Mouse (Mus musculus) neural tube, embryonic 14.5 days (tissue): ENCODE measurements at regions not wholly inside any gene's neighbourhood (a gene's known extent, or its start where the extent isn't known, plus 50 kb on each side); places are given as distances from the start of the nearest gene placed in this dataset.

Experiments
- ATAC-seq: fragments of 200-750 bp; cut with Nextera tagmentation; 2 replicates; pipeline ENCODE4 v1.8.0; 2017; ENCODE audit warnings: low read depth, mild to moderate bottlenecking, moderate TSS enrichment, moderate library complexity
- H3K27ac ChIP-seq: fragments of 300-500 bp; sonication (generic); 2 replicates; pipeline ENCODE4 v1.5.1; 2014; ENCODE audit warnings: low read depth, mild to moderate bottlenecking, control low read depth, low read length, moderate library complexity, mixed read lengths
- H3K27me3 ChIP-seq: fragments of 300-500 bp; sonication (generic); 2 replicates; pipeline ENCODE4 v1.6.1; 2014; ENCODE audit warnings: low read length; ENCODE audit not compliant: control insufficient read depth, insufficient read depth
- H3K36me3 ChIP-seq: fragments of 300-500 bp; sonication (generic); 2 replicates; pipeline ENCODE4 v1.6.1; 2014; ENCODE audit warnings: low read length, mixed read lengths; ENCODE audit not compliant: control insufficient read depth, insufficient read depth
- H3K4me1 ChIP-seq: fragments of 300-500 bp; sonication (generic); 2 replicates; pipeline ENCODE4 v1.6.1; 2014; ENCODE audit warnings: low read length; ENCODE audit not compliant: control insufficient read depth, insufficient read depth
- H3K4me2 ChIP-seq: fragments of 300-500 bp; sonication (generic); 2 replicates; pipeline ENCODE4 v1.6.1; 2014; ENCODE audit warnings: mild to moderate bottlenecking, low read depth, low read length, control low read depth
- H3K4me3 ChIP-seq: fragments of 300-500 bp; sonication (generic); 2 replicates; pipeline ENCODE4 v1.5.1; 2014; ENCODE audit warnings: low read depth, low read length, control low read depth, mixed read lengths
- H3K9ac ChIP-seq: fragments of 300-500 bp; sonication (generic); replicated peaks from 2 replicates; pipeline ENCODE4 v1.6.1; 2014; ENCODE audit warnings: low read depth, mild to moderate bottlenecking, control low read depth, low read length, mixed read lengths
- H3K9me3 ChIP-seq: fragments of 300-500 bp; sonication (generic); 2 replicates; pipeline ENCODE4 v1.6.1; 2016; ENCODE audit warnings: low read length; ENCODE audit not compliant: control insufficient read depth
- WGBS: fragments of 180-500 bp; shearing (Covaris S2); extraction: QIAGEN DNeasy Blood & Tissue Kit; methylation state at CpG from one replicate; pipeline ENCODE4 v1.1.7; 2014; 5-methylcytosine and 5-hydroxymethylcytosine counted together

DNA sequence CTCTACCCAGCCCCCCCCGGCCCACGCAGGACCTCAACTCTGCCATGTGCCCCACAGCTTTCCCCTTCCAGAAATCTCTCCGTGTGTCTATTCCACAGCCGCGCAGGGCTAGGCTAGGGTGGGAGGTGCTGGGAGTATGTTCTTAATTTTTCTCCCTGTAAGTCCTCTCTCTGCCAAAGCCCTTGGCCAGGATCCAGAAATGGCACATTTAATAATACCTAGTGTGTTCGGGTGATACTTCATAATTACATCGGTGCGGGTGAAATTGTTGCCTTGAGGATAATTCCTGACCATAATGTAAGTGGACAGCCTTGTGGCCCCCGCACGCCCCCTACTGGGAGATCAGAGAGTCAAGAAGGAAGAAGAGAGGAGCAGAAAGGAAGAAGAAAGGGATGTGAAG is 1093.5 kb downstream of the Mrps31 start:
- no peak; the same call in 1 of the 2 replicates for ATAC-seq
- H3K36me3 ChIP-seq = no peaks in the 10 kb centered on the region
- no peak overlapping the region for H3K4me2 ChIP-seq
- no peaks in the 10 kb centered on the region for H3K27me3 ChIP-seq
- H3K9me3 ChIP-seq = no peaks in the 10 kb centered on the region
- 56% methylated on average over 10 of the region's 10 CpGs for WGBS
- H3K4me3 ChIP-seq = no peak overlapping the region
- H3K4me1 ChIP-seq = no peaks in the 10 kb centered on the region
- no peak overlapping the region for H3K27ac ChIP-seq
- H3K9ac ChIP-seq = no peak overlapping the region

DNA sequence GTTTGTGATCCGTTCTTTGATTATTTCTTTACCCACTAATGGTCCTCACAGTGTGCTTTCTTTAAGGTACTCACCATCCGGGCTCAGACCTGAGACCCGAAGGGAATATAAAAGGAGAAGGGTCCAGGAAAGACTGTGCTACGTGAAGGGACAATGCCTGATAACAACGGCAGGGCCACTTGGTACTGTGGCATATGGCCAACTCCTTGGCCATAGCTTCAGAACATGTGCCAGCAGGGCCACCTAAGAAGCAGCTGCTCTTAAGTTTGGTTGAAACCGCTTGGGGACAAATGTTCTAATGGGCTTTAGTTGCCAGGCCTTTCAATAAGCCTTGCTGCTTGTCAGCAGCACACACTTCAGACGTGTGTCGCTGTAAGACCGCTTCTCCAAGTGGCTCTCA is 1094.1 kb downstream of the Mrps31 start:
- Histone ChIP-seq H3K27me3 (no peaks in the 10 kb centered on the region), H3K27ac (no peak overlapping the region), H3K4me1 (no peaks in the 10 kb centered on the region), H3K9ac (no peak overlapping the region), H3K4me2 (no peak overlapping the region), H3K9me3 (no peaks in the 10 kb centered on the region), H3K4me3 (no peak overlapping the region), H3K36me3 (no peaks in the 10 kb centered on the region)
- no peak for ATAC-seq
- WGBS = 88% methylated on average over 9 of the region's 9 CpGs

DNA sequence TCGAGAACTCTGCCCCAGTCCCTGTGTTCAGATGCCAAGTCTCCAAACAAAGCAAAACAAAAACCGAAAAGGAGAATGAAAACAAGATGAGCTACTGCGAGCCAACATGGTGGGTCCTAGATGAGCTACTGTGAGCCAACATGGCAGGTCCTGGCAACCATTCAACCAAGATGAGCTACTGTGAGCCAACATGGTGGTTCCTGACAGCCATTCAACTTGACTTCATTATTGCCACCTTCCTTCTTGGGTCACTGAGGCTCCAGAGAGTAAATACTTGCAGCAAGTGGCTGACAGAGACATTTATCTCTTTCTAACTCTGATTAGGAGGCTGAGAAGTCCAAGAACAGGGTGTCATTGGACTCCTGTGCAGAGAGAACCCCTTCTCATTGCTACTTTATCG is 1094.8 kb downstream of the Mrps31 start:
- no peaks in the 10 kb centered on the region for H3K36me3 ChIP-seq
- H3K9me3 ChIP-seq = no peaks in the 10 kb centered on the region
- H3K4me2 ChIP-seq = no peak overlapping the region
- H3K4me3 ChIP-seq = no peak overlapping the region
- 91% methylated on average over 4 of the region's 4 CpGs for WGBS
- no peaks in the 10 kb centered on the region for H3K27me3 ChIP-seq
- no peak overlapping the region for H3K9ac ChIP-seq
- ATAC-seq = no peak
- no peaks in the 10 kb centered on the region for H3K4me1 ChIP-seq
- no peak overlapping the region for H3K27ac ChIP-seq

DNA sequence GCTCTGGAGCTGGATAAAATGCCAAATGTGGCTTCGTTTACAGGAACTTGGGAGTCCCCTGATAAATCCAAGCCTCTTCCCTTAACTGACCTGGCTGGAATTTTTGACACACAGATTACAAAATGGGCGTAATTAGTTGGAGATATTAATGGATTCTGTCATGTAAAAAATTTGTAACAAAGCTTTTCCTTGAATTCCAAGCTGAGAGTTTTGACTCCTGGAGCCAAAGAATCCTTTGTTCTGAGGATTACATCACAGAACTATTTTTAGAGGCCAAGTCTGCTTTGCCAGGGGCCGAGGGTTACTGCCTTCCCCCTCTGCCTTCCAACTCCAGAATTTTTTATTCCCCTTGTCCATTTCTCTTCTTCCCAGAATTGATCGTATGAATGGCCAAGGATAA is 1096.5 kb downstream of the Mrps31 start:
- Histone ChIP-seq H3K4me3 (no peak overlapping the region), H3K9me3 (no peaks in the 10 kb centered on the region), H3K27ac (no peak overlapping the region), H3K36me3 (no peaks in the 10 kb centered on the region), H3K27me3 (no peaks in the 10 kb centered on the region), H3K9ac (no peak overlapping the region), H3K4me1 (no peaks in the 10 kb centered on the region), H3K4me2 (no peak overlapping the region)
- ATAC-seq = no peak
- WGBS = 78% methylated on average over 4 of the region's 4 CpGs

DNA sequence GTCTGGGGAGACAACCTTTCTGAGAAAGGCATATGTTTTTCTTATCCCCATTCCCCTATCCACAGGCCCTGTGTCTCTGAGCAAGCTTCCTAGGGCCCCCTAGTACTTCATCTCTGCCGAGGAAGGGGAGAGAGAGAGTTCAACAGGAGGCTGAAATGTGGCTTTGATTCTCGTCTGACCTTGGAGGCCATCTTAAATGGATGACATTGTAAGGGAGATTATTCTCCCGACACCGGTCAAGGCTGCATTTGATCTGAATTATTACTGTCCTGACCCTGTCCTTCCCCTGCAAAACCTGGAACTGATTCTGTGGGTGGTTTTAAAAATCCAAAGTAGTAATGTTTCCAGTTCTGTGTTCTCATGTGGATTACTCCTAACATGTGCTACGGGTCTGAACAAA is 1098.9 kb downstream of the Mrps31 start:
- no peak for ATAC-seq
- Histone ChIP-seq H3K4me1 (no peaks in the 10 kb centered on the region), H3K9me3 (no peaks in the 10 kb centered on the region), H3K27me3 (no peaks in the 10 kb centered on the region), H3K9ac (no peak overlapping the region), H3K4me2 (no peak overlapping the region), H3K36me3 (no peaks in the 10 kb centered on the region), H3K27ac (no peak overlapping the region), H3K4me3 (no peak overlapping the region)
- 56% methylated on average over 5 of the region's 5 CpGs for WGBS

DNA sequence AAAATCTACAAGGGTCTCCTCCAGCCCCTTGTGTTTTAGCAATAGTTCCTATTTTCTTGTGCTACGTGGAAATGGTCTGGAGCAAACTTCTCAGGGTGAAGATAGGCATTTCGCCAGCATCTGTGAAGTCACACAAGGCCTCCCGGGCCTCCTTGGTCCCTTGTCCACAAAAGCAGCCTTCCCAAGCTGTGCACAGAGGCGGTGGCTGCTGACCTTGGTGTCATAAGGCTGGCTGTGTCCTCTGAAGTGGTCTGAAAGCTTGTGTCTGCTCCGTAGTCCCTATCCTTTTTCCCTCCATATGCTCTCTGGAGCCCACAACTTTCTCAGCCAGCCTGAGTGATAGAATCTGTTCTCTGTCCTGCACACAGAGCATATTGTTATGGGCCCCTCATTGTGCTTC is 1099.4 kb downstream of the Mrps31 start:
- H3K27ac ChIP-seq = no peak overlapping the region
- H3K27me3 ChIP-seq = no peaks in the 10 kb centered on the region
- H3K4me3 ChIP-seq = no peak overlapping the region
- WGBS = 77% methylated on average over 5 of the region's 5 CpGs
- no peaks in the 10 kb centered on the region for H3K9me3 ChIP-seq
- ATAC-seq = no peak
- H3K36me3 ChIP-seq = no peaks in the 10 kb centered on the region
- H3K4me2 ChIP-seq = no peak overlapping the region
- H3K4me1 ChIP-seq = no peaks in the 10 kb centered on the region
- H3K9ac ChIP-seq = no peak overlapping the region

DNA sequence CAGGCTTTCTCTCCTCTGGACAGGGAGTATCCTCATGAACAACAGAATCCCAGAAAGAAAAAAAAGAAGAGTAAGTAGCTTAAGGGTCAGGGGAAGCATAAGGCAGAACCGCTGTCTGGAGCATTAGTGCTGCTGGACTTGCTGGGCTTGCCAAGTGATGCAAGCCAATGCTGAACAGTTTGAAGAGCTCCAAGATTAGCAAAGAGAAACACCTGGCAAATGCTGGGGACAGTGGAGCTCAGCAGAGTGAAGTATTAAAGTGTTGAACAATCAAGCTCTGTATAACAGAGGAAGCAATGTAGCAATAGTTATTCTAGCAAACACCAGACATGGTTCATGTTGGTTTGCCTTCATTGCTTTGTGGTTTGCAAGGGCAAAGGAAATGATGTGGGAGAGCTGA is 1100.1 kb downstream of the Mrps31 start:
- no peak for ATAC-seq
- H3K4me2 ChIP-seq = no peak overlapping the region
- H3K36me3 ChIP-seq = no peaks in the 10 kb centered on the region
- H3K9me3 ChIP-seq = no peaks in the 10 kb centered on the region
- no peak overlapping the region for H3K4me3 ChIP-seq
- no peak overlapping the region for H3K9ac ChIP-seq
- H3K4me1 ChIP-seq = no peaks in the 10 kb centered on the region
- no peak overlapping the region for H3K27ac ChIP-seq
- WGBS = 75% methylated on average over 1 of the region's 1 CpGs
- H3K27me3 ChIP-seq = no peaks in the 10 kb centered on the region

DNA sequence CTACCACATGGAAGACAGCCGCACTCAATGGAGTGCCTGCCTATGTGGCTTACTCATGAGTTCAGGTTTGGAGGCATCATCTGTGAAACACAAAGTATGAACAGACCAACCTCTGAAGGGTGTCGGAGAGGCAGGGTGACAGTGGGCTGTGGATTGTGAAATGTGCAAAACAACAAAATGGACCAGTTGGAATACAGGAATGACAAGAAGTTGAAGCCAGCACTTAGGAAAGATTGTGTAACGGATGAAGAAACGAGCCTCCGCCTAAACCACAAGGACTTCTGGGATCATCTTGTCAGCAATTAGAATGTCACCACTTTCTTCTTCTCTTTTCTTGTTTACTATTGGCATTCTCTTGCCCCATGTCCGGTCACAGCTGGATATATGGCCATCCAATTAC is 1100.6 kb downstream of the Mrps31 start:
- H3K9ac ChIP-seq = no peak overlapping the region
- H3K4me2 ChIP-seq = no peak overlapping the region
- ATAC-seq = no peak
- no peak overlapping the region for H3K27ac ChIP-seq
- no peaks in the 10 kb centered on the region for H3K36me3 ChIP-seq
- H3K4me1 ChIP-seq = no peaks in the 10 kb centered on the region
- H3K4me3 ChIP-seq = no peak overlapping the region
- H3K27me3 ChIP-seq = no peaks in the 10 kb centered on the region
- 94% methylated on average over 6 of the region's 6 CpGs for WGBS
- H3K9me3 ChIP-seq = no peaks in the 10 kb centered on the region

DNA sequence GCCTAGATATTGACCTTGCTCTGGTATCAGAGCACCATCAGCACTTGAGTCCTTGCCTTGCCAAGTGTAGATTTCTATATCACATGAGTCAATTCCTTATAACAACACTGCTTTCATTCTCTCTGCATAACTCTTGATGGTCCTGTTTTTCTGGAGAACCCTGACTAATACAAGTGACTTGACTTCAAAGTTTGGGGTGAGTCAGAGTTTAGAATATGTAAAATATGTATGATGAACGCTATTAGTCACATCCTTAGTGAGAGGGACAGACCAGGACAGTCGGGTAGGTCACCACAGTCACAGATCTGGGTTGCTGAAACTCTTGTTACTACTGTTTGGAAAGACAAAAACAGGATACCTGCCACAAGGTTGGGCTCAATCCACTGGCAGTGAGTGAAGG is 1105.3 kb downstream of the Mrps31 start:
- no peak for ATAC-seq

More for the DNA sequence above, 1105.3 kb downstream of the Mrps31 start:
- 86% methylated on average over 2 of the region's 2 CpGs for WGBS
- H3K4me3 ChIP-seq = no peak overlapping the region
- H3K27ac ChIP-seq = no peak overlapping the region
- H3K27me3 ChIP-seq = no peaks in the 10 kb centered on the region
- no peaks in the 10 kb centered on the region for H3K9me3 ChIP-seq
- no peaks in the 10 kb centered on the region for H3K4me1 ChIP-seq
- H3K9ac ChIP-seq = no peak overlapping the region
- H3K4me2 ChIP-seq = no peak overlapping the region
- no peaks in the 10 kb centered on the region for H3K36me3 ChIP-seq
